ENCODE assay signal across 25 mouse cellular contexts in genomic region chr15:97972580-97972979, GRCm38 (mm10). TPM values are rescaled to one million over a fixed set of nuclear protein-coding genes. Genes with fewer than 3 reads are reported as not detected.
"Had no signal": no experiment of that assay in that cellular context is flagged by ENCODE, and none has a peak within 500 bp of the region (broad histone marks: within the 10 kb centered on the region; RNA-seq: fewer than 3 reads in every experiment).

No protein-coding gene starts in this region.

- H3K9me3 ChIP-seq: limb, embryonic 10.5 days; limb, embryonic 13.5 days; liver, embryonic 12.5 days; liver, embryonic 15.5 days; lung, embryonic 15.5 days; megakaryocyte, embryonic 14.5 days; midbrain, embryonic 10.5 days; midbrain, embryonic 13.5 days; neural tube, embryonic 13.5 days; stomach, embryonic 15.5 days had no signal

- DNase-seq: layer of hippocampus, adult 9-11 months; liver; lung, adult 18-20 months; lung, postnatal 10 days; lung, postnatal 36 days; retina, postnatal 1 day; right cerebral cortex, postnatal 25 days; spleen, adult 18-20 months; thymus, postnatal 25 days had no signal

- H3K27me3 ChIP-seq: limb, embryonic 13.5 days; lung, embryonic 15.5 days; midbrain, embryonic 13.5 days; neural tube, embryonic 13.5 days; stomach, embryonic 15.5 days had no signal

- H3K4me1 ChIP-seq: liver, embryonic 12.5 days; liver, embryonic 15.5 days; lung, embryonic 15.5 days; neural tube, embryonic 13.5 days; stomach, embryonic 15.5 days had no signal

- H3K9ac ChIP-seq: limb, embryonic 13.5 days; liver, embryonic 12.5 days; liver, embryonic 15.5 days; lung, embryonic 15.5 days; stomach, embryonic 15.5 days had no signal

- H3K36me3 ChIP-seq: liver, embryonic 12.5 days; liver, embryonic 15.5 days; lung, embryonic 15.5 days; stomach, embryonic 15.5 days had no signal

- H3K27ac ChIP-seq: layer of hippocampus, adult 2 months; limb, embryonic 10.5 days; liver, embryonic 12.5 days; liver, embryonic 15.5 days; lung, embryonic 15.5 days; neural tube, embryonic 13.5 days; stomach, embryonic 15.5 days had no signal

- ATAC-seq: liver, embryonic 12.5 days; midbrain, embryonic 13.5 days; midbrain, embryonic 16.5 days had no signal

- H3K4me3 ChIP-seq: layer of hippocampus, adult 2 months; limb, embryonic 10.5 days; limb, embryonic 13.5 days; liver, embryonic 12.5 days; liver, embryonic 15.5 days; lung, embryonic 15.5 days; megakaryocyte, embryonic 14.5 days; midbrain, embryonic 10.5 days; midbrain, embryonic 13.5 days; myocyte; neural tube, embryonic 13.5 days; stomach, embryonic 15.5 days had no signal

- H3K4me2 ChIP-seq: limb, embryonic 13.5 days; liver, embryonic 12.5 days; liver, embryonic 15.5 days; lung, embryonic 15.5 days; midbrain, embryonic 13.5 days; neural tube, embryonic 13.5 days; stomach, embryonic 15.5 days had no signal

RNA-seq across cellular contexts. Expression of gene Col2a1, which starts 31.9 kb away (rescaled TPM):
- total RNA-seq: monocyte, adult 5-6 weeks; neutrophil, adult 5-6 weeks had no signal
- polyA plus RNA-seq: large intestine, adult 2 months had no signal
